Comparison of ENCODE assay signal across 8 mouse cellular contexts in genomic region chr19:43530197-43530770, GRCm38 (mm10). TPM values are rescaled to one million over a fixed set of nuclear protein-coding genes. Genes with fewer than 3 reads are reported as not detected.
DNase-seq lines count a peak whose midpoint lies in the region; ATAC-seq and TF ChIP-seq lines count a peak whose summit lies in the region.

No protein-coding gene starts in this region.

- H3K4me1 ChIP-seq in embryonic facial prominence, embryonic 10.5 days: peaks cover 7% of the 10 kb centered on the region
- H3K4me1 ChIP-seq in limb, embryonic 14.5 days (ENCODE audit: control insufficient read depth, insufficient read depth, low read length): peaks cover 3% of the 10 kb centered on the region; the same call in 1 of the 2 replicates
- H3K4me1 ChIP-seq in midbrain, postnatal 0 days (ENCODE audit: insufficient read depth, low read length): no peaks in the 10 kb centered on the region

- H3K4me3 ChIP-seq in embryonic facial prominence, embryonic 10.5 days: peak overlapping the region; percentile 43
- H3K4me3 ChIP-seq in limb, embryonic 14.5 days (replicated peaks; ENCODE audit: low read length): peak overlapping the region; percentile 24
- H3K4me3 ChIP-seq in midbrain, postnatal 0 days (ENCODE audit: low read depth, low read length): peak overlapping the region; percentile 9; the same call in 1 of the 2 replicates

- H3K27ac ChIP-seq in embryonic facial prominence, embryonic 10.5 days (replicated peaks): no peak overlapping the region
- no peak overlapping the region for H3K27ac ChIP-seq in limb, embryonic 14.5 days (replicated peaks; ENCODE audit: low read depth, low read length)
- 0 out of 2 replicates have a peak overlapping the region, but pooled peaks have one; percentile 12 for H3K27ac ChIP-seq in midbrain, postnatal 0 days (ENCODE audit: low read depth, low read length)

- H3K27me3 ChIP-seq in embryonic facial prominence, embryonic 10.5 days (replicated peaks; ENCODE audit: low read depth, poor library complexity, severe bottlenecking): peaks cover 46% of the 10 kb centered on the region
- no peaks in the 10 kb centered on the region for H3K27me3 ChIP-seq in limb, embryonic 14.5 days (ENCODE audit: control insufficient read depth, insufficient read depth, low read length)
- no peaks in the 10 kb centered on the region for H3K27me3 ChIP-seq in midbrain, postnatal 0 days (ENCODE audit: insufficient read depth, low read length)

- peak; percentile 79 for ATAC-seq in limb, embryonic 14.5 days (ENCODE audit: low FRiP score, low read depth)
- peak; percentile 68 for ATAC-seq in midbrain, postnatal 0 days (ENCODE audit: low FRiP score)

- peak overlapping the region; percentile 47 for H3K4me2 ChIP-seq in limb, embryonic 14.5 days (replicated peaks; ENCODE audit: low read depth, low read length, severe bottlenecking)
- peak overlapping the region; percentile 45 for H3K4me2 ChIP-seq in midbrain, postnatal 0 days (ENCODE audit: low read depth, low read length, poor library complexity, severe bottlenecking)

- TF ChIP-seq CTCF in midbrain, postnatal 0 days (IDR thresholded peaks at IDR 0.05): peak; percentile 85

- TF ChIP-seq POLR2A in limb, embryonic 14.5 days (IDR thresholded peaks at IDR 0.05; ENCODE audit: borderline replicate concordance, extremely low read depth, insufficient read depth, insufficient read length): no peak

- H3K9ac ChIP-seq in limb, embryonic 14.5 days (ENCODE audit: low read depth, low read length, severe bottlenecking): no peak overlapping the region
- no peak overlapping the region for H3K9ac ChIP-seq in midbrain, postnatal 0 days (replicated peaks; ENCODE audit: low read length, poor library complexity, severe bottlenecking)

- WGBS in embryonic facial prominence, embryonic 10.5 days: 2% methylated on average over 13 of the region's 13 CpGs
- 4% methylated on average over 13 of the region's 13 CpGs for WGBS in limb, embryonic 14.5 days
- 1% methylated on average over 13 of the region's 13 CpGs for WGBS in midbrain, postnatal 0 days

- DNase-seq in 3T3-L1 (ENCODE audit: low read depth, low spot score): peak; percentile 96
- peak; percentile 55 for DNase-seq in adrenal gland, adult 8-10 months
- peak; percentile 83 for DNase-seq in embryonic facial prominence, embryonic 10.5 days (ENCODE audit: low spot score)
- peak; percentile 97 for DNase-seq in heart, adult 11 months
- peak; percentile 67 for DNase-seq in kidney, adult 11 months
- peak; percentile 87 for DNase-seq in limb, embryonic 14.5 days (ENCODE audit: low spot score)
- peak; percentile 93 for DNase-seq in midbrain, postnatal 0 days (ENCODE audit: low spot score)
- DNase-seq in spleen, postnatal 10 days (ENCODE audit: low spot score in 2 of 2): peak; percentile 33 to 67

- H3K36me3 ChIP-seq in embryonic facial prominence, embryonic 10.5 days (replicated peaks): no peaks in the 10 kb centered on the region
- H3K36me3 ChIP-seq in limb, embryonic 14.5 days (ENCODE audit: control insufficient read depth, insufficient read depth, low read length): no peaks in the 10 kb centered on the region
- H3K36me3 ChIP-seq in midbrain, postnatal 0 days (ENCODE audit: insufficient read depth, low read length): no peaks in the 10 kb centered on the region

- no peaks in the 10 kb centered on the region for H3K9me3 ChIP-seq in embryonic facial prominence, embryonic 10.5 days
- H3K9me3 ChIP-seq in limb, embryonic 14.5 days (ENCODE audit: control insufficient read depth, low read length): no peaks in the 10 kb centered on the region
- H3K9me3 ChIP-seq in midbrain, postnatal 0 days (ENCODE audit: low read length): no peaks in the 10 kb centered on the region

RNA-seq across cellular contexts. Expression of gene Got1, which starts 5.9 kb away (rescaled TPM):
- 100 to 1,000 TPM; 106 to 317 (median 154) TPM for total RNA-seq in adrenal gland, adult 8-10 months (2022)
- polyA plus RNA-seq in embryonic facial prominence, embryonic 10.5 days (2016; fragmentation: Nextera tagmentation; extraction: Ambion mirVana): 55.4 and 57.9 TPM in 2 replicates
- 21.9 and 24.5 TPM in 2 replicates for polyA plus RNA-seq in limb, embryonic 14.5 days (2012; rRNA removed)
- 20.3 and 21.1 TPM in 2 replicates for polyA plus RNA-seq in limb, embryonic 14.5 days (2014; fragmentation: Nextera tagmentation; extraction: Ambion mirVana)
- 89.8 and 103 TPM in 2 replicates for total RNA-seq in midbrain, postnatal 0 days (2014; rRNA removed)
- 121 and 129 TPM in 2 replicates for polyA plus RNA-seq in midbrain, postnatal 0 days (2015; fragmentation: Nextera tagmentation; extraction: Ambion mirVana)
